Mouse (Mus musculus): ENCODE measurements around the gene Zfp526. TPM values are rescaled to one million over a fixed set of nuclear protein-coding genes. Genes with fewer than 3 reads are reported as not detected.

Zfp526 gene
- polyA plus RNA-seq (2015; fragmentation: Nextera tagmentation; extraction: Ambion mirVana), result 2.3 and 2.5 TPM in 2 replicates

- Histone ChIP-seq H3K4me2 (ENCODE audit: low read depth, low read length) (peak within 1 kb of the TSS; percentile 85), H3K27me3 (ENCODE audit: control insufficient read depth, insufficient read depth, low read depth, low read length) (no peaks in the 10 kb centered on the region), H3K4me3 (ENCODE audit: low read length) (peak within 1 kb of the TSS; percentile 83), H3K36me3 (ENCODE audit: control insufficient read depth, insufficient read depth, low read length) (peaks cover 15% of the 10 kb centered on the region), H3K4me1 (replicated peaks; ENCODE audit: control insufficient read depth, insufficient read depth, low read length) (peaks cover 27% of the 10 kb centered on the region), H3K9ac (ENCODE audit: low read length) (peak within 1 kb of the TSS; percentile 86), H3K9me3 (ENCODE audit: control insufficient read depth, low read length) (no peaks in the 10 kb centered on the region), H3K27ac (ENCODE audit: low read length) (peak within 1 kb of the TSS; percentile 94)
- peak; percentile 95 for ATAC-seq (ENCODE audit: low read depth)
- WGBS, result under 1% methylated on average over 40 of the region's 45 CpGs
Observed at GRCm38 (mm10) chr7:25221102-25221883, at the start of gene Zfp526. TSS of gene Zfp526 (plus strand) at chr7:25221425.

DNA sequence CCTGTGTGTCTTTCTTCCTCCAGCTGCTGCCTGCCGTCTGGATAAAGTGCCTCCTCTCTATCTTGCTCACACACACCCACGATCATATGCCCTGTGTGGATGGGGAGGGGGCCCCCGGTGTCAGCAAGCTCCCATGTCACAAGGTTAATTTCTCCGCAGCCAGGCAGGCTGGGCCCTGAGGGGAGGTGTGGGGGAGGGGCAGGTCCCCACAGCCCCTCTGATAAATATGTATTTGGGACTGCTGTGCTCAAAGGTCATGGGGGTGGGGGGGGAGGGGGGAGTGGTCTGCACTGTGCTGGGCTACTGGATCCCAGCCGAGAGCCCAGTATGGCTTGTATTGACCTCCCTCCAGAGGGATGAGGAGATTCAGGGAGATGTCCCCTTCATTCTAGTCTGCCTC is 48.6 kb upstream of the Zfp526 start:
- Histone ChIP-seq H3K4me3 (ENCODE audit: low read length) (no peak overlapping the region), H3K27me3 (ENCODE audit: control insufficient read depth, insufficient read depth, low read depth, low read length) (peaks cover 30% of the 10 kb centered on the region), H3K4me2 (ENCODE audit: low read depth, low read length) (no peak overlapping the region), H3K27ac (ENCODE audit: low read length) (no peak overlapping the region), H3K36me3 (ENCODE audit: control insufficient read depth, insufficient read depth, low read length) (no peaks in the 10 kb centered on the region), H3K9ac (ENCODE audit: low read length) (no peak overlapping the region), H3K4me1 (replicated peaks; ENCODE audit: control insufficient read depth, insufficient read depth, low read length) (no peaks in the 10 kb centered on the region), H3K9me3 (ENCODE audit: control insufficient read depth, low read length) (no peaks in the 10 kb centered on the region)
- WGBS, result 18% methylated on average over 5 of the region's 5 CpGs
- ATAC-seq (ENCODE audit: low read depth), result no peak

DNA sequence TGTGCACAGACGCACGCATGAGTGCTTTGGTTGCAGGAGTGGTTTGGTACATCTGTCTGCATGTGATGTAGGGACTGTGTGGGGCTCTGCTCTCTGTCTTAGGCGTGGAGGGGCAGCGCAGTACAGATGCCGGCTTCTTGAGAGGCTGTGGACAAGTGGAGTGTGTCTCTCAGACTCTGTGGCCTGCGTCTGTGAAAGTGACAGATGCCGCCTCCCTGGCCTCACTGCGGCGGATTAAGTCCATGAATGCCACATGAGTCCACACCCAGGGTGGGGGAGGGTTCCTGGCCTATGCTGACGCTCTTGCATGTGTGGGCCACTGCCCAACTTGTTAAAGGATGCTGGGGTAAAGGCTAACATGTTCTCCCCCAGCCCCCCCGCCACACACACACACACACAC is 46.9 kb upstream of the Zfp526 start:
- no peak for ATAC-seq (ENCODE audit: low read depth)
- peaks cover 4% of the 10 kb centered on the region for H3K4me1 ChIP-seq (replicated peaks; ENCODE audit: control insufficient read depth, insufficient read depth, low read length)
- no peaks in the 10 kb centered on the region for H3K9me3 ChIP-seq (ENCODE audit: control insufficient read depth, low read length)
- H3K4me2 ChIP-seq (ENCODE audit: low read depth, low read length), result no peak overlapping the region
- H3K27ac ChIP-seq (ENCODE audit: low read length), result no peak overlapping the region
- H3K36me3 ChIP-seq (ENCODE audit: control insufficient read depth, insufficient read depth, low read length), result no peaks in the 10 kb centered on the region
- H3K9ac ChIP-seq (ENCODE audit: low read length), result no peak overlapping the region
- no peak overlapping the region for H3K4me3 ChIP-seq (ENCODE audit: low read length)
- WGBS, result 61% methylated on average over 11 of the region's 11 CpGs
- H3K27me3 ChIP-seq (ENCODE audit: control insufficient read depth, insufficient read depth, low read depth, low read length), result peaks cover 46% of the 10 kb centered on the region

DNA sequence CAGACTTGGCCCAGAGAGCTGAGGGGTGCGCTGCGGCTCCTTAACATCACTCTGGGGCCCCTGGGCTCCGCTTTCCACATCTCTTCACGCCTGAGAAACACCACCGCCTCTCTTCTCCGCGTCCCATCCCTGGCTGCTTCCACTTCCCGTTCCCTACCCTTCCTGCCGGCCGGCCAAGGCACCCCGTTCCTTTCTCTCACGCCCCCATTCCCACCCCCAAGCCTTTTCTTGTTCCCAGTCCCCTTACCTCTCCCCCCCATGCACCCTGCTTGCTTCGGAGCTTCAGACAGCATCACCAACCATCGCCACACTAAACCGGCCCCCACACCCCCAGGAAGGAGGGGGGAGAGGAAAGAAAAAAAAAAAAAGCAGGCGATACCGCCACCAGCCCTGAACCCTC is 42.9 kb upstream of the Zfp526 start:
- Histone ChIP-seq H3K27me3 (ENCODE audit: control insufficient read depth, insufficient read depth, low read depth, low read length) (peaks cover 85% of the 10 kb centered on the region), H3K4me3 (ENCODE audit: low read length) (peak overlapping the region; percentile 52), H3K9ac (ENCODE audit: low read length) (no peak overlapping the region), H3K9me3 (ENCODE audit: control insufficient read depth, low read length) (no peaks in the 10 kb centered on the region), H3K27ac (ENCODE audit: low read length) (no peak overlapping the region), H3K4me1 (replicated peaks; ENCODE audit: control insufficient read depth, insufficient read depth, low read length) (peaks cover 4% of the 10 kb centered on the region), H3K36me3 (ENCODE audit: control insufficient read depth, insufficient read depth, low read length) (no peaks in the 10 kb centered on the region), H3K4me2 (ENCODE audit: low read depth, low read length) (peak overlapping the region; percentile 80)
- no peak for ATAC-seq (ENCODE audit: low read depth)
- under 1% methylated on average over 15 of the region's 17 CpGs for WGBS

GRCm38 (mm10) chr7:25178787-25179605 is 42.2 kb upstream of the Zfp526 start:
- under 1% methylated on average over 50 of the region's 56 CpGs for WGBS
- peak overlapping the region; percentile 52 for H3K4me3 ChIP-seq (ENCODE audit: low read length)
- no peak overlapping the region for H3K27ac ChIP-seq (ENCODE audit: low read length)
- H3K4me1 ChIP-seq (replicated peaks; ENCODE audit: control insufficient read depth, insufficient read depth, low read length), result peaks cover 4% of the 10 kb centered on the region
- peaks cover 88% of the 10 kb centered on the region for H3K27me3 ChIP-seq (ENCODE audit: control insufficient read depth, insufficient read depth, low read depth, low read length)
- no peaks in the 10 kb centered on the region for H3K9me3 ChIP-seq (ENCODE audit: control insufficient read depth, low read length)
- no peaks in the 10 kb centered on the region for H3K36me3 ChIP-seq (ENCODE audit: control insufficient read depth, insufficient read depth, low read length)
- H3K9ac ChIP-seq (ENCODE audit: low read length), result peak overlapping the region; percentile 15; the same call in 1 of the 2 replicates
- ATAC-seq (ENCODE audit: low read depth), result peak; percentile 75
- H3K4me2 ChIP-seq (ENCODE audit: low read depth, low read length), result peak overlapping the region; percentile 80

DNA sequence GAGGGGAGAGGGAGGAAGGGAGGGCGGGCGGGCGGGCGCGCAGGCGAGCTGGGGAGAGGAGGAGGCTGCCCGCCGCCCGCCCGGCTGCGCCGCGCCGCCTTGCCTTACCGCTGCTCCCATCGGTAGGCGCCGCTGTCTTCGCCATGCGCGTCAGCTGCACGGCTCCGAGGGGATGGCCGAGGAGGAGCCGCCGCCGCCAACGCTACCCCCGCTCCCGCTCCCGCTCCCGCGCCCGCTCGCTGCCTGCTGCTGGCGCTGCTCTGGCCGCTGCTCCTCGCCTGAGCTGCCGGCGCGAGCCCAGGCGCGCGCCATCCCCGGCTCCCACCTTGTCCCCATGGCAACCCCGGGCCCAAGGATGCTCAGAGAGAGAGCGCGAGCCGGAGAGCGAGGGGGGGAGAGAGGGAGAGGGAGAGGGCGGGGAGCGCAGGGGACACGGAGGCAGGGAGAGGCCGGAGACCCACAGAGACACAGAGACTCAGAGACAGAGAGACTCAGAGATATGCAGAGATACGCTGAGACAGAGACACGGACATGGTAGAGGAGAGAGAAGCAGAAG is 41.5 kb upstream of the Zfp526 start, which contains the start of gene Pou2f2:
Gene Pou2f2, minus strand, starts transcription at position 121 of the 556 bp plus-strand sequence.
- WGBS, result 0% methylated on average over 32 of the region's 56 CpGs
- H3K4me1 ChIP-seq (replicated peaks; ENCODE audit: control insufficient read depth, insufficient read depth, low read length), result peaks cover 4% of the 10 kb centered on the region
- ATAC-seq (ENCODE audit: low read depth), result peak; percentile 86
- peak within 1 kb of the TSS; percentile 52 for H3K4me3 ChIP-seq (ENCODE audit: low read length)
- H3K9me3 ChIP-seq (ENCODE audit: control insufficient read depth, low read length), result no peaks in the 10 kb centered on the region
- peak within 1 kb of the TSS; percentile 15 for H3K9ac ChIP-seq (ENCODE audit: low read length)
- H3K4me2 ChIP-seq (ENCODE audit: low read depth, low read length), result peak within 1 kb of the TSS; percentile 80
- H3K27me3 ChIP-seq (ENCODE audit: control insufficient read depth, insufficient read depth, low read depth, low read length), result peaks cover 85% of the 10 kb centered on the region
- H3K36me3 ChIP-seq (ENCODE audit: control insufficient read depth, insufficient read depth, low read length), result no peaks in the 10 kb centered on the region
- no peak within 1 kb of the TSS for H3K27ac ChIP-seq (ENCODE audit: low read length)

GRCm38 (mm10) chr7:25180512-25180911 is 40.7 kb upstream of the Zfp526 start:
- 9% methylated on average over 6 of the region's 6 CpGs for WGBS
- Histone ChIP-seq H3K27ac (ENCODE audit: low read length) (no peak overlapping the region), H3K27me3 (ENCODE audit: control insufficient read depth, insufficient read depth, low read depth, low read length) (peaks cover 79% of the 10 kb centered on the region), H3K4me2 (ENCODE audit: low read depth, low read length) (no peak overlapping the region), H3K4me1 (replicated peaks; ENCODE audit: control insufficient read depth, insufficient read depth, low read length) (peaks cover 4% of the 10 kb centered on the region), H3K4me3 (ENCODE audit: low read length) (no peak overlapping the region), H3K9ac (ENCODE audit: low read length) (no peak overlapping the region), H3K9me3 (ENCODE audit: control insufficient read depth, low read length) (no peaks in the 10 kb centered on the region), H3K36me3 (ENCODE audit: control insufficient read depth, insufficient read depth, low read length) (no peaks in the 10 kb centered on the region)
- ATAC-seq (ENCODE audit: low read depth), result no peak

DNA sequence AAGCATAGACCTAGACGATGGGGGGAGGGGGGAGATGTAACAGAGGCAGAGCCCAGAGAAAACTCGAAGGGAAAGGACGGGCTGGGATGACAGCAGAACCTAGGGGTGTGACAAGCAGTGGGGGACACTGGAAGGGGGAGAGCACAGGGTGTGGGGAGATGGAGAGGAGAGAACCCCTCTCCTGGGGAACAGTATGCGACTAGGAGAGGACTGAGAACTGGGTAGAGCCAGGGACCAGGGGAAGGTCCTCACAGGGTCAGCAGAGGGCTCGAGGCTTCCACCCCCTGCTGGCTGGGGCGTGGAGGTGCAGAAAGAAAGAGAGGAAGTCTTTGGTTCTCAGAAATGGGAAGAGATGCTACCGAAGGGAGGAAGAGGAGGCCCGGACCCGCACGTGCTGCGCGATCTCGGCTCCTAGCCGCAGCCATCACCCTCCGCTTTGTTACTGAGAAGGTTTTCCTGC is 39.9 kb upstream of the Zfp526 start:
- Histone ChIP-seq H3K9ac (ENCODE audit: low read length) (no peak overlapping the region), H3K9me3 (ENCODE audit: control insufficient read depth, low read length) (no peaks in the 10 kb centered on the region), H3K4me1 (replicated peaks; ENCODE audit: control insufficient read depth, insufficient read depth, low read length) (peaks cover 4% of the 10 kb centered on the region), H3K36me3 (ENCODE audit: control insufficient read depth, insufficient read depth, low read length) (no peaks in the 10 kb centered on the region), H3K27me3 (ENCODE audit: control insufficient read depth, insufficient read depth, low read depth, low read length) (peaks cover 71% of the 10 kb centered on the region), H3K4me3 (ENCODE audit: low read length) (no peak overlapping the region), H3K4me2 (ENCODE audit: low read depth, low read length) (no peak overlapping the region), H3K27ac (ENCODE audit: low read length) (no peak overlapping the region)
- no peak for ATAC-seq (ENCODE audit: low read depth)
- WGBS, result under 1% methylated on average over 15 of the region's 15 CpGs

DNA sequence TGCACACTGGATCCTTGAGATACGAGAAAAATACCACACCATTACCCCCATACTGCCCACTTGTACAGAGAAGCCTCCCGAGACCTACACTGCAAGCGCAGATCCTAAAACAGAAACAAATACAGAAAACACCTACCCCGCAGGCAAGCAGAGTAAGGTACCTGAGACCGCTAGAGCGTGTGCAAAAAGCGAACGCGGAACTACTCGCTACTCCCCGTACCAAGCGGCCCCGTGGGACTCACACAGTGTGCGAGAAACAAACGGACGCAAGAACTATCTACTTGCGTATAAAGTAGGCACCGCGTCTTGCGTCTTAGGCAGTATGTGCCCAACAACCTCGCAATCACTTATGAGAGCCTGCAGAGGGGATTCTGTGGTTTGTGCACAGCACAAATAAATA is 39.4 kb upstream of the Zfp526 start:
- no peak overlapping the region for H3K27ac ChIP-seq (ENCODE audit: low read length)
- peaks cover 4% of the 10 kb centered on the region for H3K4me1 ChIP-seq (replicated peaks; ENCODE audit: control insufficient read depth, insufficient read depth, low read length)
- no peak overlapping the region for H3K4me3 ChIP-seq (ENCODE audit: low read length)
- 6% methylated on average over 21 of the region's 21 CpGs for WGBS
- no peak overlapping the region for H3K9ac ChIP-seq (ENCODE audit: low read length)
- peaks cover 68% of the 10 kb centered on the region for H3K27me3 ChIP-seq (ENCODE audit: control insufficient read depth, insufficient read depth, low read depth, low read length)
- no peak overlapping the region for H3K4me2 ChIP-seq (ENCODE audit: low read depth, low read length)
- no peak for ATAC-seq (ENCODE audit: low read depth)
- H3K36me3 ChIP-seq (ENCODE audit: control insufficient read depth, insufficient read depth, low read length), result no peaks in the 10 kb centered on the region
- no peaks in the 10 kb centered on the region for H3K9me3 ChIP-seq (ENCODE audit: control insufficient read depth, low read length)

Data from lung, embryonic 16.5 days (tissue).